Mouse (Mus musculus) limb, embryonic 10.5 days (tissue): Measurements from ENCODE around the gene Prdm16. TPM values are rescaled to one million over a fixed set of nuclear protein-coding genes. Genes with fewer than 3 reads are reported as not detected.

Experiments used
- DNase-seq: peaks from one replicate; pipeline ENCODE4 v3.0.0-alpha.2; 2017; ENCODE audit warnings: low spot score
- H3K27ac ChIP-seq: fragments of 300-500 bp; sonication (generic); 2 replicates; pipeline ENCODE4 v1.5.1; 2016; ENCODE audit warnings: mild to moderate bottlenecking
- H3K27me3 ChIP-seq: fragments of 300-500 bp; sonication (generic); 2 replicates; pipeline ENCODE4 v1.6.1; 2016; ENCODE audit warnings: low read depth, mild to moderate bottlenecking; ENCODE audit not compliant: poor library complexity, severe bottlenecking
- H3K36me3 ChIP-seq: fragments of 300-500 bp; sonication (generic); 2 replicates; pipeline ENCODE4 v1.6.1; 2016; ENCODE audit warnings: mild to moderate bottlenecking, moderate library complexity
- H3K4me1 ChIP-seq: fragments of 300-500 bp; sonication (generic); 2 replicates; pipeline ENCODE4 v1.6.1; 2016
- H3K4me3 ChIP-seq: fragments of 300-500 bp; sonication (generic); 2 replicates; pipeline ENCODE4 v1.5.1; 2016; ENCODE audit warnings: mild to moderate bottlenecking, moderate library complexity
- H3K9me3 ChIP-seq: fragments of 300-500 bp; sonication (generic); replicated peaks from 2 replicates; pipeline ENCODE4 v1.6.1; 2016; ENCODE audit warnings: mild to moderate bottlenecking
- WGBS: fragments of 180-500 bp; shearing (Covaris S2); methylation state at CpG from one replicate; pipeline ENCODE4 v1.1.7; 2016; 5-methylcytosine and 5-hydroxymethylcytosine counted together
- polyA plus RNA-seq: library from polyadenylated mRNA; unstranded; fragments of >200 nt; fragmentation: Nextera tagmentation; extraction: Ambion mirVana; gene quantifications from 2 replicates; pipeline ENCODE4 v1.2.1, GENCODE M21; 2016

The Prdm16 gene
- polyA plus RNA-seq, 1 experiment from 2014 or later, result 93.9 TPM

DNA sequence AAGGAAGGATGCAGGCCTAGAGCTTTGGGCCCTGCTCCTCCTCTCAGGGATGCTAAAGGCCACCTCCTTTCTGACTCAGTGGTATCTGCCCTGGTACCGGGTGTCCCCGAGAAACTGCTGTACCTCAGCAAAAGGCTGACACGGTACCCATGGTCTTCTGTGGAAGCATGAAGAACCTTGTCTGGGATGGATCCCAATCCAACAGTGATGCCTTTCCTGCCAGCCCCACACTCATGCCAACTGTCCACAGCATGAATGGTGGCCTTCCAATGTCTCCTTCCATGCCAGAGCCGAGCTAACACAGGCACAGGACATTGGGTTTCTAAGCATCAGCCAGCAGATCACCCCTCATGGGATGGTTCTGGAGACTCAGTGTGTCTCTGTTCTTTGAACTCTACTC is 14.2 kb downstream of the Prdm16 start:
- Histone ChIP-seq H3K36me3 (peaks cover 49% of the 10 kb centered on the region), H3K4me3 (no peak overlapping the region), H3K9me3 (no peaks in the 10 kb centered on the region), H3K27ac (no peak overlapping the region), H3K27me3 (peaks cover 12% of the 10 kb centered on the region; the same call in 1 of the 2 replicates), H3K4me1 (peaks cover 93% of the 10 kb centered on the region)
- DNase-seq, result no peak
- 93% methylated on average over 4 of the region's 4 CpGs for WGBS

DNA sequence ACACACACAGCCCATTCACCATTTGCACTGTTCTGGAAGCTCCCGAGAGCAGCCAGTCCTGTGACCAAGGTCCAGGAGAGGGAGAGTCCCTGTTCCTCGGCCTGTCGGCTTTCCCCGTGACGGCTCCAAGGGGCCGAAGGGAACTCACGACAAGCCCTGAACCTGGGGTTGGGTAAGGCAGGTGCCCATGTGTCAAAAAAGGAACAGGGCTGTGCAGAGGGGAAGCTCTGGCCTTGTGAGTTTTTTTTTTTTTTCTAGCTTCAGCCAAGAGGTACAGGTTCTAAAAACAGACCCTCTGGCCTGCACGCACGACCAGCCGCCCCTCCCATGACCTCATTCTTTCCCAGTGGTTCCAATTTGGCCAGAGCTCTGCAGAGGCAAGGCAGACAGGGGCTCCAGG is 25.5 kb downstream of the Prdm16 start:
- no peak overlapping the region for H3K4me3 ChIP-seq
- WGBS, result 86% methylated on average over 10 of the region's 10 CpGs
- peaks cover 84% of the 10 kb centered on the region for H3K36me3 ChIP-seq
- H3K27ac ChIP-seq, result no peak overlapping the region
- DNase-seq, result no peak
- H3K9me3 ChIP-seq, result no peaks in the 10 kb centered on the region
- no peaks in the 10 kb centered on the region for H3K27me3 ChIP-seq
- H3K4me1 ChIP-seq, result peaks cover 31% of the 10 kb centered on the region

DNA sequence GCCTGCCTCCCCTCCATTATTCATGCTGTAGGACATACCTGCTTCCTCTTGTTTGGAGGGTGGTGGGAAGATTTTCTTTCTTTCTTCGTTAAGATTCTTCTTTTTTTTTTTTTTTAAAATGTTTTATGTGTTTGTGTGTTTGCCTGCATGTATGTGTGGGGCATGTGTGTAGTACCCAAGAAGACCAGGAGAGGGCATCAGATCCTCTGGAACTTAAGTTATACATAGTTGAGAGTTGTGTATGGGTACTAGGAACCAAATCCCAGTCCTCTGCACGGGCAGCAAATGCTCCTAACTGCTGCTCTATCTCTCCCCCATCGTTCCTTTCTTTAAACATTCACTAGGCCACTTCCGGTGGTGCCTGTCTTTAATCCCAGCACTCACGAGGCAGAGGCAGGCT is 28.9 kb downstream of the Prdm16 start:
- WGBS, result 91% methylated on average over 5 of the region's 5 CpGs
- Histone ChIP-seq H3K4me3 (no peak overlapping the region), H3K27me3 (no peaks in the 10 kb centered on the region), H3K9me3 (no peaks in the 10 kb centered on the region), H3K4me1 (peaks cover 32% of the 10 kb centered on the region), H3K36me3 (peaks cover 74% of the 10 kb centered on the region), H3K27ac (no peak overlapping the region)
- DNase-seq, result no peak

DNA sequence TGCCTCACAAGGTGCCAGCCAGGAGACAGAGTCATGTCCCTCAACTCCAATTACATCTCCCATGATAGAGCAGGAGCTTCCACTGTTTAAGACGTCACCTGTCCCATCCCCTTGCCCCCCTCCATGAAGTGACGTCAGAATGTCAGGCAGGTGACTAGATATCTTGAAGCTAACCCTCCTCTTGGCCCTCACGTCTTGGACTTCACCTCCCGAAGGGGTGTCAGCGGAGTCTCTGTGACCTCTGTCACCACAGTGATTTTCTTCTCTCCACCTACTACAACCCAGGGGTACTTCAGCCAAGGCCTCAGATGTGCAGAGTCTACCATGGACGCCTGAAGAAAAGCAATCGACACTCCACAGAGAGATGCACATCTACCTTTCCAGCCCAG is 32.2 kb downstream of the Prdm16 start:
- Histone ChIP-seq H3K9me3 (no peaks in the 10 kb centered on the region), H3K4me1 (peaks cover 51% of the 10 kb centered on the region), H3K27ac (no peak overlapping the region), H3K4me3 (no peak overlapping the region), H3K27me3 (no peaks in the 10 kb centered on the region), H3K36me3 (peaks cover 63% of the 10 kb centered on the region)
- 82% methylated on average over 7 of the region's 7 CpGs for WGBS
- DNase-seq, result no peak

DNA sequence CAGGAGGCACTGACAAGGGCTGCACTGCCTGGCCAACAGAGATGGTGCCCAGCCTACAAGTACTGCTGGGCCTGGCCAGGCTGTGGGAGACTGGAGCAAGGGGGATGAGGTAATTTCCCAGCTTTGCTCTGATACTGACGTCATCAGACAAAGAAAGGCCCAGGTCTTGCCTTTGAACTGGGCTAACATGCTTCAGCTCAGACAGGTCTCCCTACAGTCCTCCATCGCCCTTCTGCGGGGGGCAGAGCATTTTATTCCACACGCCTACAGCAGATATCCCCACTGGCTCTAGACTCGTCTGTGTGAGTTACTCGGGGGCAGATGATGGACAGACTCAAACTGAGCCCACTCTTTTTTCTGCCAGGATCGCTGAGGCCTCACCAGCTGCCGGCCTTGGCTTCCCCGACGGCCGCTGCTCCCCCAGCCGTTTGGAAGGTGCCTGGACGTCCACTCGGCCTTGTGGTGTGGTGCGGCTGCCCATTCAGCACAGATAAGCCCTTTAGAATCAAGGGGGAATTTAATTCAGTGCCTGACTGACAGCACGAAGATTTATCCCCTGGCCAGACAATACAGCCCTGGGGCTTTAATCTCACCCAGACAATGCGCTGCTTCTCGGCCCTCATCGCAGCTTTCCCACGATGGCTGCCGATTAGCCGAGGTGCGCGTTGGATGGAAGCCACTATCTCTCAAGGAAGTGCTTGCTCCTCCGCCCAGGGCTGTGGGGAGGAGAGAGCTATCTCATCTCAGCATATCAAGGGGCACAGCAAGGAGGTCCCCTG is 32.8 kb downstream of the Prdm16 start:
- 56% methylated on average over 25 of the region's 25 CpGs for WGBS
- Histone ChIP-seq H3K36me3 (peaks cover 58% of the 10 kb centered on the region), H3K9me3 (no peaks in the 10 kb centered on the region), H3K27ac (no peak overlapping the region), H3K27me3 (0 out of 2 replicates have a peak, but pooled peaks cover 1% of the 10 kb centered on the region), H3K4me1 (peaks cover 54% of the 10 kb centered on the region), H3K4me3 (no peak overlapping the region)
- no peak for DNase-seq

DNA sequence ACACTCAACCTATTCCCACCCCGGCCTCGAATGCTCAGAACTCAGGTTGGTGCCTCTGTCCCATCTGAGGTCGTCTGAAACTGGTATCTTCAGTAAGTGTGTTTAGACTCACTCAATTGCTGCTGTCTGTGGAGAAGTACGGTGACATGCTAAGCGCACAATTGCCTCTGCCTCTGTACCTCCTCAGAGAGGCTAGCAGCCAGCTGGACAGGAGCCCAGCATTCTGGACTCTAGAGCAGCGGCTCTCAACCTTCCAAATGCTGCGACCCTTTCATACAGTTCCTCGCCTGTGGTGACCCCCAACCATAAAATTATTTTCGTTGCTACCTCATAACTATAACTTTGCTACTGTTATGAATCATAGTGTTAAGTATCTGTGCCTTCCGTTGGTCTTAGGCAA is 34.3 kb downstream of the Prdm16 start:
- Histone ChIP-seq H3K36me3 (peaks cover 47% of the 10 kb centered on the region), H3K27ac (no peak overlapping the region), H3K9me3 (no peaks in the 10 kb centered on the region), H3K27me3 (0 out of 2 replicates have a peak, but pooled peaks cover 6% of the 10 kb centered on the region), H3K4me3 (no peak overlapping the region), H3K4me1 (peaks cover 68% of the 10 kb centered on the region)
- WGBS, result 91% methylated on average over 10 of the region's 10 CpGs
- DNase-seq, result no peak

DNA sequence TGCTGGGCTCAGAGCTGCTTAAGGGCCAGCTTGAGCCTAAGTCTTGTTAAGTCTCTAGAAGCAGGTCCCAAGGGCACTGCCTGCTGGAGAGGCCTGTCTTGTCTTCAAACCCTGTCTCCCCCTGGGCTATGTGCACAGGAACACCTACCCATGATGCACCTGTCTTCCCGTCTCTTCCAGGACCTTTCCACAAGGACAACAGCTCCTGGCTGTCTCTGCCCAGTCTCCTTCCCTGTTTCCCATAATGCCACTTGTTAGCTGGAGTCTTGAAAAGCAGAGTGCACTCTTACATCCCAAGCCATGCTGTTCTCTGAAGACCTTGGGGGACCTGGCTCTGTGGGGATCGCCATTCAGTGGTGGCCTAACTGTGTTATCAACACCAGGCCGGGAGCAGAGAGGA is 35.7 kb downstream of the Prdm16 start:
- no peak for DNase-seq
- H3K36me3 ChIP-seq, result peaks cover 33% of the 10 kb centered on the region
- 0 out of 2 replicates have a peak, but pooled peaks cover 6% of the 10 kb centered on the region for H3K27me3 ChIP-seq
- H3K4me3 ChIP-seq, result no peak overlapping the region
- H3K27ac ChIP-seq, result no peak overlapping the region
- H3K4me1 ChIP-seq, result peaks cover 82% of the 10 kb centered on the region
- WGBS, result 60% methylated on average over 3 of the region's 3 CpGs
- no peaks in the 10 kb centered on the region for H3K9me3 ChIP-seq

DNA sequence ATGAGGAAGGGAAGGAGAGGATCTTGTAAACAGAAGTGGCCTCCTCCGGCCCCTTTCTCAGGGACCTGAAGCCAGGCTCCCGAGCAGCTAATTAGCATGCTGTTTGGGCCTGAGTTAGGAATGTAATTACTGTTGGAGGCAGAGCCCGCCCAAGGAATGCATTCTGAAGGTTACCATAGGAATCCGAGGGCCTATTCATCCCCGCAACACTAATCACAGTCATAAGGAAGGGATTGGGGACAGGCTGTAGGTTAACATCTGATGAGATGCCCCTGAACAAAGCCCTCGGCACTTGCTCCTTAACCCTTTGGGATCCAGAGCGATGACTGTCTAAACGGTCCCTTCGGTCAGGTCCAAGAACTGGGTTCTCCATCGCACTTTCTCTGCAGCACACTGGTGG is 36.7 kb downstream of the Prdm16 start:
- Histone ChIP-seq H3K4me3 (no peak overlapping the region; the same call in 1 of the 2 replicates), H3K27me3 (peaks cover 12% of the 10 kb centered on the region; the same call in 1 of the 2 replicates), H3K27ac (peak overlapping the region; percentile 17; the same call in 1 of the 2 replicates), H3K9me3 (no peaks in the 10 kb centered on the region), H3K4me1 (peaks cover 87% of the 10 kb centered on the region), H3K36me3 (peaks cover 30% of the 10 kb centered on the region)
- WGBS, result 21% methylated on average over 10 of the region's 10 CpGs
- no peak for DNase-seq

DNA sequence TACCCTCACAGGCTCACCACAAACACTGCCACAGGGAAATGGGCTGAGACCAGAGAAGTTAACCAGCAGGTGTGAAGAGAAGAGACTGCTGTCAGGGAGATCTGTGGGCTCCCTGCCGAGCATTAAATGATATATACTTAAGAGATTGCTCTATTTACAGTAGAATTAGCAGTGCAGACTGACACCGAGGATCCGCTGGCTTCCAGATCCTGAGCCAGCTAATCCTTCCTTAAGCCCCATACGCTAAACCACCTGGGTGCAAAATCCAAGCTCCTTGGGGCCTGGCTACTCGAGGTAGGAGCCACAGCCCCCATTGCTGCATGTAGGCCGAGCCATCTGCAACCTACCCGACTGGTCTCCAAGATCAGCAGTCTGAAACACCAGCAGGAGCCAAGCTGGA is 38.3 kb downstream of the Prdm16 start:
- WGBS, result 43% methylated on average over 7 of the region's 7 CpGs
- Histone ChIP-seq H3K27me3 (peaks cover 12% of the 10 kb centered on the region; the same call in 1 of the 2 replicates), H3K4me1 (peaks cover 92% of the 10 kb centered on the region), H3K4me3 (no peak overlapping the region), H3K9me3 (no peaks in the 10 kb centered on the region), H3K36me3 (peaks cover 15% of the 10 kb centered on the region), H3K27ac (no peak overlapping the region)
- DNase-seq, result no peak

DNA sequence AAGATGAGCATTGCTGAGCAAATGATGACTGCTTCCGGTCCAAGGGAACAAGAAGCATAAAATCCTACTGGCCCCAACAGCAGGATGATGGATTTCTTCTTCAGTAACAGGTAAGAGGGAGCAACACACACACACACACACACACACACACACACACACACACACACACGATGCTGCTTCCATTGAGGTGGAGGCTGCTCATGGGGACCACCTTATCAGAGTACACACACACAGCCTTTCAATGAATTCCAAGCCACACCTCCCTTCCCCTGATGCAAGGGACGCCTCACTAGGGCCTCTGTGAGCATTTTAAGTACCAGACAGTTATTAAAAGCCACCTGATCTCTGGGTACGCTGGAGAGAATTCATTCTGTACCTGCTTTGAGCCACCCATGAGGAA is 39.9 kb downstream of the Prdm16 start:
- no peaks in the 10 kb centered on the region for H3K9me3 ChIP-seq
- 73% methylated on average over 4 of the region's 4 CpGs for WGBS
- peaks cover 98% of the 10 kb centered on the region for H3K4me1 ChIP-seq

DNA sequence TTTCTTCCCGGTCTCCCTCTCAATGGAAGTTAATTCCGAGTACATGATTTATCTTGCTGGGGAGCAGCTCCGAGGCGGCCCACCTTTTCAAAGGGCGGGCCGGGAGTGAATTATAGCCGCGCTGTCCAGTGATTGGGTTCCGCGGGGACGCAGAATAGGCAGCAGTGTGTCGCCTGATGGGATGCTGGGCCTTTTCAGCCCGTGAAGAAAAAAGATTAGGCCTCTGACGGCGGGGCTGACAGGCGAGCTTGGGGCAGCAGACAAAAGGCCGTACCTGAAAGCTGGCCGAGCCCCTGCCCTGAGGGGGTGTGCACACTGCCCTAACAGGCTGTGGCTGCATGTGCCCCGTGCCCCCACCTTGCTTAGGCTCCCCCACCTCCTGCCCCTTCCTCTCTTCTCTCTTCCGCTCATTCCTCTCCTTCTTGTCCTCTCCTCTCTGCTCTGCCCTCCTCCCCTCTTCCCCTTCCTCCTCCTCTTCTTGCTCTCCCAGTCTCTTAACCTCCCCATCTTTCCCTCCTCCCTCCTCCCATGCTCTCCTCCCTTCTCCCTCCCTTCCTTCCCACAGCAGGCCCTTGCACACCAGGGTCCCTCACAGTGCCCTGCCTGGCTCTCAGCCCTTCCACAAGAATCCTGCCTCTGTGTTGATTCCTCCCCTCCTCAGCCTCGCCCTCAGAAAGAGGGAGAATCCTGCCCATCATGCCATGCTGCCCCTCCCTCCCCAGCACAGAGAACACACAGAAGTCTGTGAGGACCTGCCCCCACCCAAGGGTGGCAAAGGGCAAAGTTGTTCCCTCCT is 41.7 kb downstream of the Prdm16 start:
- H3K36me3 ChIP-seq, result 0 out of 2 replicates have a peak, but pooled peaks cover 10% of the 10 kb centered on the region
- DNase-seq, result peak; percentile 74
- no peaks in the 10 kb centered on the region for H3K9me3 ChIP-seq
- H3K27ac ChIP-seq, result peak overlapping the region; percentile 81
- H3K4me3 ChIP-seq, result peak overlapping the region; percentile 0; the same call in 1 of the 2 replicates
- peaks cover 92% of the 10 kb centered on the region for H3K4me1 ChIP-seq
- H3K27me3 ChIP-seq, result peaks cover 12% of the 10 kb centered on the region; the same call in 1 of the 2 replicates
- WGBS, result 8% methylated on average over 21 of the region's 21 CpGs

More for the DNA sequence above, 39.9 kb downstream of the Prdm16 start:
- DNase-seq, result no peak
- Histone ChIP-seq H3K4me3 (no peak overlapping the region), H3K36me3 (peaks cover 17% of the 10 kb centered on the region), H3K27ac (no peak overlapping the region), H3K27me3 (peaks cover 12% of the 10 kb centered on the region; the same call in 1 of the 2 replicates)

DNA sequence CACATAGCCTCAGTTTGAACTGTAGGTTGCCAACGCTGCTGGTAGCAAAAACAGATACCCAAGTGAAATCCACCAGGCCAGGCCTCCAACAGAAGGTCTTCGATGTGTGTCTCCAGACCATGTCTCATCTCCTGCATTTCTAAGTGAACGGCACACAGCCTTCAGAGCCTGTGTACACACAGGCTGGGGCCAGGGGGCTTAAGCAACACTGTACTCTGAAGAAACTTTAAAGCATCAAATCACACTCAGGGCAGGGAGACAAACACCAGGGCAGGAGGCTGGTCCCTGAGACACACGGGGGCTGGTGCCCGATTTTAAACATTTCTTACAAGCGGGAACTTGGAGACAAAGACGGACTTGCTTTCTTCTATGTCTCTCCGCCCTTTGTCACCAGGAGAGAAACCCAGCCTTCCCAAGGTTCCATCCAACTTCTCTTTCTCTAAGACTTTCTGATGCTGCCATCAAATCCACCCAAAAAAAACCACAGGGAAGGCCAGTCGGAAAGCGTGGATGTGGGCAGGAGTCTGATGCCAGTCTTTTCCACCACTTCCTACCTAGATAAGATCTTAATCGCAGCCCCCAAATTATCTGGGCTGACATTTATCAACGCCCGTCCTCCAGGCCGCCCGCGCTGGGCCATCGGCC is 42.4 kb downstream of the Prdm16 start:
- DNase-seq, result peak; percentile 36
- Histone ChIP-seq H3K4me3 (peak overlapping the region; percentile 0; the same call in 1 of the 2 replicates), H3K9me3 (no peaks in the 10 kb centered on the region), H3K27ac (peak overlapping the region; percentile 81), H3K36me3 (0 out of 2 replicates have a peak, but pooled peaks cover 10% of the 10 kb centered on the region), H3K27me3 (peaks cover 12% of the 10 kb centered on the region; the same call in 1 of the 2 replicates), H3K4me1 (peaks cover 91% of the 10 kb centered on the region)
- WGBS, result 34% methylated on average over 17 of the region's 17 CpGs
